Mouse (Mus musculus) embryonic stem cell, embryonic (primary cell): ENCODE data around the gene Mbd6.

Experiments
- CTCF ChIA-PET, 4 experiments: fragments of 300-600 bp in 2 of 4; fragments of 350-600 bp in 2 of 4; sonication (Branson Sonifier 250); formaldehyde crosslinking; loops; one replicate each; lab custom pipeline; 2022; ENCODE audit warnings: inconsistent platforms in 2 of 4; lab: Charles Lee
- POLR2A ChIA-PET, 4 experiments: fragments of 300-600 bp in 2 of 4; fragments of 350-600 bp in 2 of 4; sonication (Branson Sonifier 250); formaldehyde crosslinking; loops; one replicate each; lab custom pipeline; 2022; ENCODE audit warnings: antibody characterized with exemption in 4 of 4, inconsistent platforms in 1 of 4; lab: Charles Lee

Gene Mbd6

GRCm38 (mm10) chr10:127288800-127289572 lies at the start of gene Mbd6:
Mbd6 (minus strand) TSS chr10:127289018.
- ChIA-PET POLR2A (interaction anchor here (0.5 to 11.8 kb wide), 69 partner anchors 9 to 1407 kb away, joined by 3 to 267 read pairs (median 7); partner anchors contain the start of genes Dctn2 (in 3 of the 4), Kif5a (in 3 of the 4), Mars (in 3 of the 4) and Pip4k2c (in 3 of the 4)), CTCF (interaction anchor here in 2 of 4 experiments (0.7 to 1.5 kb wide), 3 partner anchors 25 to 198 kb away, joined by 3 to 4 read pairs (median 4); no protein-coding TSS in a partner anchor)

GRCm38 (mm10) chr10:127337536-127338099 lies 48.8 kb upstream of the Mbd6 start:
- ChIA-PET POLR2A (interaction anchor here in 3 of 4 experiments (0.7 to 6.9 kb wide), 21 partner anchors 11 to 223 kb away, joined by 3 to 93 read pairs (median 3); partner anchors contain the start of genes Arhgap9 (in 2 of the 3), Dctn2 (in 1 of the 3) and Mars (in 1 of the 3)), CTCF (interaction anchor here (0.5 to 13.4 kb wide), 24 partner anchors 8 to 1471 kb away, joined by 3 to 180 read pairs (median 4); partner anchors contain the start of genes Arhgap9 (in 1 of the 4), B4galnt1 (in 1 of the 4), Lrp1 (in 1 of the 4) and Mars (in 1 of the 4))

GRCm38 (mm10) chr10:127336952-127337351 lies 48.1 kb upstream of the Mbd6 start:
- POLR2A ChIA-PET, result interaction anchor here in 3 of 4 experiments (0.6 to 6.9 kb wide), 15 partner anchors 11 to 142 kb away, joined by 3 to 93 read pairs (median 3); partner anchors contain the start of genes Arhgap9 (in 3 of the 3) and Mars (in 1 of the 3)
- CTCF ChIA-PET, result interaction anchor here in 3 of 4 experiments (0.9 to 13.4 kb wide), 9 partner anchors 8 to 279 kb away, joined by 3 to 180 read pairs (median 5); partner anchors contain the start of gene Arhgap9 (in 2 of the 3)

- ChIA-PET POLR2A (interaction anchor here (0.6 to 6.9 kb wide), 11 partner anchors 9 to 66 kb away, joined by 3 to 93 read pairs (median 5); partner anchors contain the start of gene Arhgap9 (in 3 of the 4)), CTCF (interaction anchor here (0.6 to 13.4 kb wide), 16 partner anchors 9 to 206 kb away, joined by 3 to 180 read pairs (median 4); partner anchors contain the start of gene Arhgap9 (in 4 of the 4))
Measured at GRCm38 (mm10) chr10:127335271-127335670, 46.5 kb upstream of the Mbd6 start.

GRCm38 (mm10) chr10:127333152-127333551 lies 44.3 kb upstream of the Mbd6 start:
- CTCF ChIA-PET, result interaction anchor here (0.6 to 13.4 kb wide), 14 partner anchors 9 to 211 kb away, joined by 3 to 180 read pairs (median 4); partner anchors contain the start of gene Arhgap9 (in 1 of the 4)
- POLR2A ChIA-PET, result interaction anchor here in 2 of 4 experiments (0.6 to 6.9 kb wide), 9 partner anchors 8 to 1363 kb away, joined by 3 to 93 read pairs (median 3); partner anchors contain the start of gene Arhgap9 (in 1 of the 2)

- CTCF ChIA-PET, result interaction anchor here (0.5 to 13.4 kb wide), 22 partner anchors 8 to 209 kb away, joined by 3 to 180 read pairs (median 5); partner anchors contain the start of genes Arhgap9 (in 3 of the 4) and Mars (in 1 of the 4)
- POLR2A ChIA-PET, result interaction anchor here (0.8 to 1.6 kb wide), 14 partner anchors 8 to 154 kb away, joined by 3 to 6 read pairs (median 4); partner anchors contain the start of genes Arhgap9 (in 2 of the 4), Gli1 (in 1 of the 4) and Mars (in 1 of the 4)
Measured at GRCm38 (mm10) chr10:127332211-127332874, 43.5 kb upstream of the Mbd6 start.

- ChIA-PET POLR2A (interaction anchor here in 3 of 4 experiments (1.0 to 10.0 kb wide), 6 partner anchors 6 to 19 kb away, joined by 3 to 93 read pairs (median 4); partner anchors contain the start of genes Arhgap9 (in 2 of the 3), Mars (in 2 of the 3) and Gli1 (in 1 of the 3)), CTCF (interaction anchor here in 3 of 4 experiments (1.0 to 13.4 kb wide), 8 partner anchors 9 to 159 kb away, joined by 3 to 180 read pairs (median 6); no protein-coding TSS in a partner anchor)
Measured at GRCm38 (mm10) chr10:127330212-127330611, 41.4 kb upstream of the Mbd6 start.

- ChIA-PET CTCF (interaction anchor here (0.5 to 8.6 kb wide), 6 partner anchors 10 to 230 kb away, joined by 3 to 65 read pairs (median 6); partner anchors contain the start of gene Gli1 (in 1 of the 4)), POLR2A (interaction anchor here in 3 of 4 experiments (0.6 to 10.0 kb wide), 16 partner anchors 9 to 286 kb away, joined by 3 to 93 read pairs (median 4); partner anchors contain the start of genes Mars (in 2 of the 3), Cdk4 (in 1 of the 3), Os9 (in 1 of the 3) and Pip4k2c (in 1 of the 3))
Measured at GRCm38 (mm10) chr10:127327461-127328145, 38.8 kb upstream of the Mbd6 start.

- ChIA-PET POLR2A (interaction anchor here in 3 of 4 experiments (0.6 to 10.0 kb wide), 23 partner anchors 7 to 867 kb away, joined by 3 to 93 read pairs (median 4); partner anchors contain the start of genes Mars (in 2 of the 3), Gli1 (in 1 of the 3), Gls2 (in 1 of the 3) and Os9 (in 1 of the 3)), CTCF (interaction anchor here (0.6 to 8.6 kb wide), 10 partner anchors 9 to 186 kb away, joined by 3 to 65 read pairs (median 4); partner anchors contain the start of gene Gli1 (in 1 of the 4))
Measured at GRCm38 (mm10) chr10:127326828-127327227, 38.0 kb upstream of the Mbd6 start.

- ChIA-PET CTCF (interaction anchor here (0.5 to 8.6 kb wide), 18 partner anchors 9 to 187 kb away, joined by 3 to 65 read pairs (median 4); partner anchors contain the start of genes B4galnt1 (in 1 of the 4), Gli1 (in 1 of the 4) and Mars (in 1 of the 4)), POLR2A (interaction anchor here in 3 of 4 experiments (0.6 to 10.0 kb wide), 31 partner anchors 8 to 868 kb away, joined by 3 to 93 read pairs (median 4); partner anchors contain the start of genes Mars (in 3 of the 3), Gli1 (in 1 of the 3), Gls2 (in 1 of the 3) and Os9 (in 1 of the 3))
Measured at GRCm38 (mm10) chr10:127326017-127326801, 37.4 kb upstream of the Mbd6 start.

- ChIA-PET CTCF (interaction anchor here in 3 of 4 experiments (0.5 to 8.6 kb wide), 17 partner anchors 10 to 202 kb away, joined by 3 to 65 read pairs (median 3); partner anchors contain the start of genes B4galnt1 (in 2 of the 3), Gli1 (in 1 of the 3) and Mars (in 1 of the 3)), POLR2A (interaction anchor here in 3 of 4 experiments (0.6 to 10.0 kb wide), 19 partner anchors 9 to 296 kb away, joined by 3 to 93 read pairs (median 5); partner anchors contain the start of genes Mars (in 3 of the 3) and Gli1 (in 1 of the 3))
Measured at GRCm38 (mm10) chr10:127325454-127326016, 36.7 kb upstream of the Mbd6 start.

GRCm38 (mm10) chr10:127324495-127324894 lies 35.7 kb upstream of the Mbd6 start:
- CTCF ChIA-PET, result interaction anchor here (0.5 to 8.6 kb wide), 25 partner anchors 9 to 313 kb away, joined by 3 to 65 read pairs (median 3); partner anchors contain the start of genes Gli1 (in 1 of the 4), Mars (in 1 of the 4) and Pip4k2c (in 1 of the 4)
- POLR2A ChIA-PET, result interaction anchor here in 3 of 4 experiments (0.6 to 10.0 kb wide), 15 partner anchors 11 to 158 kb away, joined by 3 to 93 read pairs (median 6); partner anchors contain the start of genes Mars (in 2 of the 3), Gli1 (in 1 of the 3) and Pip4k2c (in 1 of the 3)

- CTCF ChIA-PET, result interaction anchor here (0.6 to 8.6 kb wide), 31 partner anchors 8 to 1548 kb away, joined by 3 to 65 read pairs (median 4); partner anchors contain the start of genes Mars (in 2 of the 4), Arhgef25 (in 1 of the 4) and Gli1 (in 1 of the 4)
Measured at GRCm38 (mm10) chr10:127323131-127323855, 34.5 kb upstream of the Mbd6 start.

More at GRCm38 (mm10) chr10:127323131-127323855, 34.5 kb upstream of the Mbd6 start:
- POLR2A ChIA-PET, result interaction anchor here in 3 of 4 experiments (0.5 to 10.0 kb wide), 34 partner anchors 11 to 1281 kb away, joined by 3 to 93 read pairs (median 4); partner anchors contain the start of genes Mars (in 3 of the 3), Cdk4 (in 1 of the 3), Gli1 (in 1 of the 3) and Ndufa4l2 (in 1 of the 3)
